Mouse (Mus musculus): ENCODE results near the gene Csf2.

- TF ChIP-seq POLR2A (IDR thresholded peaks at IDR 0.05; ENCODE audit: control insufficient read depth, low read depth, low read length) (no peak), CTCF (IDR thresholded peaks at IDR 0.05; ENCODE audit: control insufficient read depth, insufficient read depth, insufficient replicate concordance, low read depth, low read length) (no peak)
Observed at GRCm38 (mm10) chr11:54219903-54220740, 29.3 kb downstream of the Csf2 start.
